Mouse (Mus musculus) thymus, adult 2 months (tissue): ENCODE measurements at regions not wholly inside any gene's neighbourhood (a gene's known extent, or its start where the extent isn't known, plus 50 kb on each side); places are given as distances from the start of the nearest gene placed in this dataset.

Source experiments
- DNase-seq: peaks from one replicate; pipeline ENCODE4 v3.0.0; 2021
- H3K27ac ChIP-seq: fragments of 200-500 bp; 2 replicates; pipeline ENCODE4 v1.5.1; 2012; ENCODE audit warnings: low read length, control low read depth; ENCODE audit not compliant: control insufficient read depth, insufficient read depth
- H3K27me3 ChIP-seq: fragments of 200-500 bp; 2 replicates; pipeline ENCODE4 v1.6.1; 2012; ENCODE audit warnings: mild to moderate bottlenecking, low read length, moderate library complexity, mixed read lengths; ENCODE audit not compliant: control insufficient read depth, insufficient read depth
- H3K36me3 ChIP-seq: fragments of 200-500 bp; 2 replicates; pipeline ENCODE4 v1.6.1; 2012; ENCODE audit warnings: mild to moderate bottlenecking, low read length, moderate library complexity; ENCODE audit not compliant: control insufficient read depth, insufficient read depth
- H3K4me1 ChIP-seq: fragments of 200-500 bp; replicated peaks from 2 replicates; pipeline ENCODE4 v1.6.1; 2012; ENCODE audit warnings: low read length; ENCODE audit not compliant: control insufficient read depth, insufficient read depth
- H3K4me3 ChIP-seq: fragments of 200-500 bp; 2 replicates; pipeline ENCODE4 v1.5.1; 2012; ENCODE audit warnings: mild to moderate bottlenecking, low read length, control low read depth, moderate library complexity; ENCODE audit not compliant: control insufficient read depth, insufficient read depth
- CTCF ChIP-seq: fragments of 200-500 bp; IDR thresholded peaks from 2 replicates; pipeline ENCODE4 v1.5.1; 2012; ENCODE audit warnings: mild to moderate bottlenecking, control low read depth, low read length, moderate library complexity, borderline replicate concordance; ENCODE audit not compliant: control insufficient read depth, poor library complexity, insufficient read depth; ENCODE audit errors: extremely low read depth
- POLR2A ChIP-seq: fragments of 200-500 bp; IDR thresholded peaks from 2 replicates; pipeline ENCODE4 v1.6.1; 2012; ENCODE audit warnings: mild to moderate bottlenecking, low read length, control low read depth, moderate library complexity; ENCODE audit not compliant: control insufficient read depth, poor library complexity, insufficient read depth; ENCODE audit errors: extremely low read depth
- WGBS: fragments of 180-500 bp; shearing (Covaris S2); methylation state at CpG from one replicate; pipeline ENCODE4 v1.1.7; 2018; 5-methylcytosine and 5-hydroxymethylcytosine counted together

DNA sequence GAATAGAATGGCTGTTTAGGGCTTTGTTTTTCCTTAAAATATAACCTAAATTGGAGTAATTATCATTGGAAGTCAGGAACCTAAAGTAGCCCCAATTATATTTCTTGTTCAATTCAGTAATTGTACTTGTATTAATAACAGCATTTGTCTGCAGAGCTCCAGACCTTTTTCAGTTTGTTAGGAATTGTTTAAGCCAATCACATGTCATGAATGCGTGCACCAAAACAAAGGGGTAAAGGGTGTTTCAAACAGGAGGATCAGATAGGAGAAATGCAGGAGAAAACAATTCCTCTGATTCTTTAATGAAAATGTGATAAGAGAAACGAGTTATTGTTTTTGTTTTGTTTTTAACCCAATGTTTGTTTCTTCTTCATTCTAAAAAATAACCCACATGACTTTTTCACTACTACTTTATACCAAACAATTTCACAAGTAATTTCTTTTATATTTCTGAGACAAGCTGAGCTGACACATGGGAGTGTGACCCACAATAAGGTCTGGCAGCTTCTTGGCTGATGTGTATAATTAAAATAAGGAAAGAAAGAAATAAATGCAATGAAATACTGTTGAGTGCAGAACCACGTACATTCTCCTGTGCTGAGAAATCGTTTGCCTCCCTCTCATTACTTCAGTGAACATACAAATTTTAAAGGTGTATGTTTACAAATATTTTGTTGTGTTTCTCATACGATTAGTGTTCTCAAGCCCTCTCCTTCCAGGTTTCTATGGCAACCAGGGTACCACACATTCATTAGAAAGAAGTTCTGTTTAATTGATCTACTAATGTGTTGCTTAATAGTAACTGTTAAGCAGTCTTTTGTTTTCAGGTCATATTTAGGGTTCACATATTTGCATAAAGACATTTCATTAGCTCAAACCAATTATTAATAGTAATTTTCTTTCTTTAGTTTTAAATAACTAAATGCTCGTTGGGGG lies 397.7 kb downstream of the Isl1 start:
- Histone ChIP-seq H3K4me1 (no peaks in the 10 kb centered on the region), H3K27ac (no peak overlapping the region), H3K27me3 (no peaks in the 10 kb centered on the region), H3K4me3 (no peak overlapping the region), H3K36me3 (no peaks in the 10 kb centered on the region)
- TF ChIP-seq CTCF, result no peak
- TF ChIP-seq POLR2A, result no peak
- 85% methylated on average over 6 of the region's 6 CpGs for WGBS
- no peak for DNase-seq

DNA sequence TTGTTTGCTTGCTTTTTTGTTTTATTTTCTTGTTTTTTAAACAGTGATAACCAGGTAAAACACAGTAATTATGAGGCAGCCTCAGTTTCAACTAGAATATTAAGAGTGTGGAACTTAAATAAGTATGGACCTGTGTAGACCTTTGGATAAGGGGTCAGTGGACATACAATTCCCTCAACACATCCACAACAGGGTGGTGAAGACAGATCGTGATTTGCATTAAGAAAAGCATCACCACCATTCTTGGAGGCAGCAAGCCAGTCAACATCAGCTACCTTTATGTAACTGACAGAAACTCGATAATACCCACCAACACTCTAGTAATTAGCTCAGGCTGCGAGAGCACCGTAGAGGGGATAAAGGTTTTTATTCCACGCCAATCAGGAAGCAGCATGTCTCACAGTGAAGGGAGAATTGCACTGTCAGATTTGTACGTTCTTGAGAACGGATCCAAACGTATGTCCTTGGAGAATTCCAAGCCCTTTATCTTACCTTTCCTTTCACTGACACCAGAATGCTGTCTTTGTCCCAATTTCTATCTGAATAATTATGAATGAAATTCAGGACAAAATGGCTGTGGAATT lies 398.5 kb downstream of the Isl1 start:
- Histone ChIP-seq H3K27ac (no peak overlapping the region), H3K36me3 (no peaks in the 10 kb centered on the region), H3K4me3 (no peak overlapping the region), H3K27me3 (no peaks in the 10 kb centered on the region), H3K4me1 (no peaks in the 10 kb centered on the region)
- no peak for DNase-seq
- 89% methylated on average over 8 of the region's 8 CpGs for WGBS
- TF ChIP-seq CTCF, result no peak
- no peak for TF ChIP-seq POLR2A

DNA sequence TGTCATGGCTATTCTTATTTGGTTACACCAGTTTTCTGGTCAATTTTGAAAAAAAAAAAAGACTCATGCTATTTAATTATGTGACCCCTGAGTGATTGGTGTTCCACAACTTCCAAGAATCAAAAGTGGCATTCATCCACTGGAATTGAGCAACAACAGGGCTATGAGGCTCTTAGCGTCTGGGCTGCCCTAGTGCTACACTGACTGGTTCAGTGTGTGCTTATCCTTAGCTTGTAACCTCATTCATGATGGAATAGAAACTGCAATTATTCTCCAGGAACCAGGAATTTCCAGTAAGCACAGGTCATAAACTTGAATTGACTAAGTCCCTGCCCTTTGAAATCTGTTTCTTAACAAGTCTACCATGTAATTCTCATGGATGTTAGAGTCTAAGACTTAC lies 428.9 kb downstream of the Isl1 start:
- Histone ChIP-seq H3K4me3 (no peak overlapping the region), H3K4me1 (no peaks in the 10 kb centered on the region), H3K27ac (no peak overlapping the region), H3K27me3 (no peaks in the 10 kb centered on the region), H3K36me3 (no peaks in the 10 kb centered on the region)
- WGBS, result 92% methylated on average over 1 of the region's 1 CpGs
- DNase-seq, result no peak
- no peak for TF ChIP-seq CTCF

DNA sequence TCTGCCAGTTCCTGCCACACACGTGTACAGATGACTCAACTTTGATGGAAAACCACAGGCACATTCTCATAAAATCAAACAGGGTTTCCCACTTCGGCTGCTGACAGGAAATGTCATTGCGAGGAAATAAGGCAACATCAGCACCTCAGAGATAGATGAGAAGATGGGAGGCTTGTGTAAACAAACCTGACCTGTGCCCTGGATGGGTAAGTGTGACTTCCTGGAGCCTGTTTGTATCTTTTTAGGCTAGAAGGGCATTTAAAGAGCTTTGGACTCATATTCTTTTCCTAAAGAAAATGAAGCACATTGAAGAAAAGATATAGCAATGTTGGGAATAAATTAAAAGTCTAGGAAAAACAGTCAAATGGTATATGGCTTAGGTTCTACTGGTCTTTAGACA lies 449.0 kb downstream of the Isl1 start:
- H3K36me3 ChIP-seq, result no peaks in the 10 kb centered on the region
- WGBS, result 31% methylated on average over 3 of the region's 3 CpGs
- TF ChIP-seq CTCF, result no peak
- TF ChIP-seq POLR2A, result no peak

DNA sequence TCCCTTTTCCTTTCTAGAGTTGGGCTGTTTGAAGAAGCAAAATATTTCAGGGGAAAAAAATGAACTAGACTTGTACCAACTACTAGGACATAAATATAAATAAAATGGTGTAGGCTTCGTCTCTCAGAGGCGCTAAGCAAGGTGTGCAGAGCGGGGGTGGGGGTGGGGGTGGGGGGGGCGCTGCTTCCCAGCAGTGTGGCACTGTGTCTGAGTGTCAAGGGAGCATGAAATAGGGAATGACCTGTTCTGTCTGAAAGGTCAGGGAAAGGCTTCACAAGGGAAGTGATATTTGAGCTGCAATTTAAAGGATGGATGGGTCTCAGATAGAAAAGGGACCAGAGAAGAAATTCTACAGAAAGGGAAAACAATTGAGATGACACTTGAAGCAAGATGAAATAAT lies 452.9 kb downstream of the Isl1 start:
- no peaks in the 10 kb centered on the region for H3K36me3 ChIP-seq
- no peaks in the 10 kb centered on the region for H3K4me1 ChIP-seq
- no peaks in the 10 kb centered on the region for H3K27me3 ChIP-seq
- no peak overlapping the region for H3K27ac ChIP-seq
- no peak for DNase-seq
- H3K4me3 ChIP-seq, result no peak overlapping the region
- TF ChIP-seq POLR2A (no peak), CTCF (no peak)
- 87% methylated on average over 4 of the region's 4 CpGs for WGBS

More for the DNA sequence above, 449.0 kb downstream of the Isl1 start:
- no peaks in the 10 kb centered on the region for H3K4me1 ChIP-seq
- H3K27ac ChIP-seq, result no peak overlapping the region
- H3K27me3 ChIP-seq, result no peaks in the 10 kb centered on the region
- DNase-seq, result no peak
- no peak overlapping the region for H3K4me3 ChIP-seq

DNA sequence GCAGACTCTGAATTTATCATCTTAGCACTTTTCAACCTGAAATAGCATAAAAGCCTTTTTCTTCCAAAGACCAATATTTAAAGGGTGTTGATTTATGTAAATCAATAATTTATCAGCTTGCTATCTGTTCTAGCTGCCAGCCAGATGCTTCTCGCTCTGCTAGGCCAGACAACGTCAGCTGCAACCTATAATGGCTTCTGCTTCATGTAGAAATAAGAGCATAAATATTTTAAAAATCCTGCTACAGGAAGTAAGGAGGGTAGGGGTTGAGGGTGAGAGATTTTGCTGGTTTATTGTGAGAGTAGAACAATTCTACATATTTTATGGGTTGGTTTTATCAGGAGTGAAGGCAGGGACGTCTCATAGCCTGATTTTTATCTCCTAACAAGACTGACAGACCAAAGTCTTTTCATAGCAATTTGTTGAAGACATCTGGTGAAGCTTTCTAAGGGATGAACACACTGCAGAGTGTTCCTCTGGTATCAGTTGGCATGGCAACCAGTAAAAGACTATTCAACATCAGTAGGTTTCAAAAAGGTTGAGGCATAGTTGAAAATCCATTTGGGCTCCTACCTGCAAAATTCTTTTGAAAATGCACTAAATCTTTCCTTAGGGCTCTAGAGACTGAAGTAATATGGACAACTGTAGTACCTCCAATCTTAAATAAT lies 456.7 kb downstream of the Isl1 start:
- Histone ChIP-seq H3K27me3 (no peaks in the 10 kb centered on the region), H3K27ac (no peak overlapping the region), H3K4me3 (no peak overlapping the region), H3K36me3 (no peaks in the 10 kb centered on the region), H3K4me1 (no peaks in the 10 kb centered on the region)
- TF ChIP-seq POLR2A, result no peak
- no peak for TF ChIP-seq CTCF
- WGBS, result 74% methylated on average over 3 of the region's 3 CpGs
- no peak for DNase-seq

DNA sequence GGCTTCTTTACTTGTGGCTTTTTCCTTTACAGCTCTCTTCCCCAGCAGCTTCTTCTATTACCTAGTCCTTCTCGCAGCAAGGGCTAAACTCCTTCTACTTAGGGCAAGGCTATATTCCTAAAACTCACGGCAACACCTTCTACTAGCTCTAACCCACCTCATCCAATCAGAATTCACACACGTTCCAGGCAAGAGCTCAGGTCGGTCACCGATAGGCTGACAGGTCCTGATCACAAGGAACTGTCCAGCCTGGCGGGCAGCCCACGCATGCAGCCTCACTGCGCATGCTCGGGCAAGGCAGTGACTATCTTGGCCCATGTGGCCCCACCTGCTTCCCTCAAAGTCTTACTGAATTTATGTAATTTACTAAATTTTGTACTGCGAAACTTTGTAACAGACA lies 466.4 kb downstream of the Isl1 start:
- 79% methylated on average over 10 of the region's 10 CpGs for WGBS
- Histone ChIP-seq H3K27ac (no peak overlapping the region), H3K4me3 (no peak overlapping the region), H3K27me3 (no peaks in the 10 kb centered on the region), H3K4me1 (no peaks in the 10 kb centered on the region), H3K36me3 (no peaks in the 10 kb centered on the region)
- TF ChIP-seq POLR2A, result no peak
- TF ChIP-seq CTCF, result no peak
- no peak for DNase-seq
